Mouse (Mus musculus): ENCODE measurements around the gene Ak8. TPM values are rescaled to one million over a fixed set of nuclear protein-coding genes. Genes with fewer than 3 reads are reported as not detected.

Gene Ak8
- polyA plus RNA-seq, 1 experiment from 2014 or later, result 0.52 TPM

- H3K9ac ChIP-seq (ENCODE audit: low read depth, low read length), result no peak overlapping the region
- H3K27me3 ChIP-seq (ENCODE audit: control insufficient read depth, insufficient read depth, low read depth, low read length), result no peaks in the 10 kb centered on the region
- 71% methylated on average over 8 of the region's 8 CpGs for WGBS (ENCODE audit: insufficient replicate concordance)
- H3K36me3 ChIP-seq (ENCODE audit: control insufficient read depth, insufficient read depth), result no peaks in the 10 kb centered on the region
- no peak for ATAC-seq (ENCODE audit: low read depth)
- no peaks in the 10 kb centered on the region for H3K9me3 ChIP-seq (replicated peaks; ENCODE audit: control insufficient read depth, low read length)
- H3K4me2 ChIP-seq (ENCODE audit: low read depth, low read length), result no peak overlapping the region
- H3K4me3 ChIP-seq (ENCODE audit: low read depth, low read length), result no peak overlapping the region
- no peak overlapping the region for H3K27ac ChIP-seq (ENCODE audit: low read length)
- no peaks in the 10 kb centered on the region for H3K4me1 ChIP-seq (ENCODE audit: control insufficient read depth, low read depth, low read length)
Measured at GRCm38 (mm10) chr2:28713036-28713435, 13.1 kb downstream of the Ak8 start.

DNA sequence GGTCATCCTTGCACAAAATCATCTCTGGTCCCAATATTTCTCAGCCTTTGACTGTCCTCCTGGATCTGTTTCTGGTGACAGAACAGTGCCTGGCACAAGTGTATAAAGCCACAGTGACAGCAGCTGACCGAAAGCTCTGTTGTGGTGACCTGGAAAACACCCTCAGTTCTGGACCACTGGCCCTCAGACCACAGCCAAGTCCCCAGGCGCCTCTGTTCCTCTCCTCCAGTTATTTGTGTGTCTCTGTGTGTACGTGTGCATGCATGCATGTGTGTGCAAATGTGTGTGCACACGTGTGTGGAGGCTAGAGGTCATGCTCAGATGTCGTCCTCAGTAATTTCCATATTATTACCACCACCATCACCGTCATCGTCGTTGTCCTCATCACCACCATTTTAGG is 22.5 kb downstream of the Ak8 start:
- Histone ChIP-seq H3K9me3 (replicated peaks; ENCODE audit: control insufficient read depth, low read length) (no peaks in the 10 kb centered on the region), H3K27me3 (ENCODE audit: control insufficient read depth, insufficient read depth, low read depth, low read length) (no peaks in the 10 kb centered on the region), H3K36me3 (ENCODE audit: control insufficient read depth, insufficient read depth) (no peaks in the 10 kb centered on the region), H3K9ac (ENCODE audit: low read depth, low read length) (no peak overlapping the region), H3K4me2 (ENCODE audit: low read depth, low read length) (no peak overlapping the region), H3K27ac (ENCODE audit: low read length) (no peak overlapping the region), H3K4me1 (ENCODE audit: control insufficient read depth, low read depth, low read length) (no peaks in the 10 kb centered on the region), H3K4me3 (ENCODE audit: low read depth, low read length) (no peak overlapping the region)
- 68% methylated on average over 8 of the region's 8 CpGs for WGBS (ENCODE audit: insufficient replicate concordance)
- ATAC-seq (ENCODE audit: low read depth), result no peak

DNA sequence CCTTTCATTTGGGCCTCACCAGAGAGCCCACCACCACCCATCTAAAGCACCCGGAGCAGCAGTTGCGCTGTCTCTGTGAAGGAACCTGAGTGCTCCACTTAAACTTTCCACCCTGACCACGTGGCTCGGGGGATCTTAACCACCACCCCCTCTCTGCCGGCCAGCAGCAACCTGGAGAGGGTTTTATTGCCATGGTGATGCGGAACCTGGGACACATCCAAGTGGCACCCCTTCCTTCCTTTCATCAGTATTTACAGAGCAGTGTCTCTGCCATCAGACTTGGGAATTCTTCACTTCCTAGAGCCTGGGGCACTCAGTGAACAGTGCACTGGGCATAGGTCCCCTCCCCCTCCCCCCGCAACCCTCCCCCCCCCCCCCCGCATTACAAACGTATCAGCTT is 23.9 kb downstream of the Ak8 start:
- H3K4me2 ChIP-seq (ENCODE audit: low read depth, low read length), result no peak overlapping the region
- no peaks in the 10 kb centered on the region for H3K27me3 ChIP-seq (ENCODE audit: control insufficient read depth, insufficient read depth, low read depth, low read length)
- no peaks in the 10 kb centered on the region for H3K4me1 ChIP-seq (ENCODE audit: control insufficient read depth, low read depth, low read length)
- H3K36me3 ChIP-seq (ENCODE audit: control insufficient read depth, insufficient read depth), result no peaks in the 10 kb centered on the region
- no peak for ATAC-seq (ENCODE audit: low read depth)
- H3K4me3 ChIP-seq (ENCODE audit: low read depth, low read length), result no peak overlapping the region
- no peak overlapping the region for H3K27ac ChIP-seq (ENCODE audit: low read length)
- H3K9ac ChIP-seq (ENCODE audit: low read depth, low read length), result no peak overlapping the region
- no peaks in the 10 kb centered on the region for H3K9me3 ChIP-seq (replicated peaks; ENCODE audit: control insufficient read depth, low read length)
- WGBS (ENCODE audit: insufficient replicate concordance), result 45% methylated on average over 9 of the region's 9 CpGs

GRCm38 (mm10) chr2:28727786-28728404 is 27.9 kb downstream of the Ak8 start:
- Histone ChIP-seq H3K4me1 (ENCODE audit: control insufficient read depth, low read depth, low read length) (no peaks in the 10 kb centered on the region), H3K27ac (ENCODE audit: low read length) (no peak overlapping the region), H3K4me3 (ENCODE audit: low read depth, low read length) (no peak overlapping the region), H3K36me3 (ENCODE audit: control insufficient read depth, insufficient read depth) (no peaks in the 10 kb centered on the region), H3K4me2 (ENCODE audit: low read depth, low read length) (no peak overlapping the region), H3K9me3 (replicated peaks; ENCODE audit: control insufficient read depth, low read length) (no peaks in the 10 kb centered on the region), H3K9ac (ENCODE audit: low read depth, low read length) (no peak overlapping the region), H3K27me3 (ENCODE audit: control insufficient read depth, insufficient read depth, low read depth, low read length) (no peaks in the 10 kb centered on the region)
- 48% methylated on average over 16 of the region's 16 CpGs for WGBS (ENCODE audit: insufficient replicate concordance)
- no peak for ATAC-seq (ENCODE audit: low read depth)

- H3K36me3 ChIP-seq (ENCODE audit: control insufficient read depth, insufficient read depth), result no peaks in the 10 kb centered on the region
- H3K9me3 ChIP-seq (replicated peaks; ENCODE audit: control insufficient read depth, low read length), result no peaks in the 10 kb centered on the region
- no peaks in the 10 kb centered on the region for H3K27me3 ChIP-seq (ENCODE audit: control insufficient read depth, insufficient read depth, low read depth, low read length)
- H3K4me1 ChIP-seq (ENCODE audit: control insufficient read depth, low read depth, low read length), result no peaks in the 10 kb centered on the region
- H3K9ac ChIP-seq (ENCODE audit: low read depth, low read length), result no peak overlapping the region
- H3K4me2 ChIP-seq (ENCODE audit: low read depth, low read length), result no peak overlapping the region
- no peak overlapping the region for H3K27ac ChIP-seq (ENCODE audit: low read length)
- no peak for ATAC-seq (ENCODE audit: low read depth)
- H3K4me3 ChIP-seq (ENCODE audit: low read depth, low read length), result no peak overlapping the region
Measured at GRCm38 (mm10) chr2:28730676-28731075, 30.7 kb downstream of the Ak8 start.

DNA sequence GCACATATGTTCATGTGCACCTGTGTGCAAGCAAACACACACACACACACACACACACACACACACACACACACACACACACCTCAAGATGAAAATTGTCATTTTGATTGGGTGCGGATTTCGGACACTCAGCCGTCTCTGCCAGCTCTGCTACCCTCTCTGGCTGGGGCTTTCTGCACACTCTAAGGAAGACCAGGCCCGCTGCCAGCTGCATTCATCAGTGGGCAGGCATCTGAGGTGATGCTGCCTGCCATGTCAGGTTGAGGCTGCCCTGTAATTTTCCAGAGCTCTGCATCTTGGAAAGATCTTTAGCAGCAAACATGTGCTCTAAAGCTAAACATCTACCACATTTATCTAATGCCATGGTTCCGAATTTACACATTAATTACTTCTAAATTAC is 37.1 kb downstream of the Ak8 start:
- Histone ChIP-seq H3K4me3 (ENCODE audit: low read depth, low read length) (no peak overlapping the region), H3K9ac (ENCODE audit: low read depth, low read length) (no peak overlapping the region), H3K27me3 (ENCODE audit: control insufficient read depth, insufficient read depth, low read depth, low read length) (no peaks in the 10 kb centered on the region), H3K4me1 (ENCODE audit: control insufficient read depth, low read depth, low read length) (no peaks in the 10 kb centered on the region), H3K9me3 (replicated peaks; ENCODE audit: control insufficient read depth, low read length) (no peaks in the 10 kb centered on the region), H3K27ac (ENCODE audit: low read length) (no peak overlapping the region), H3K36me3 (ENCODE audit: control insufficient read depth, insufficient read depth) (no peaks in the 10 kb centered on the region), H3K4me2 (ENCODE audit: low read depth, low read length) (no peak overlapping the region)
- 73% methylated on average over 5 of the region's 5 CpGs for WGBS (ENCODE audit: insufficient replicate concordance)
- no peak for ATAC-seq (ENCODE audit: low read depth)

- 51% methylated on average over 5 of the region's 5 CpGs for WGBS (ENCODE audit: insufficient replicate concordance)
- no peaks in the 10 kb centered on the region for H3K36me3 ChIP-seq (ENCODE audit: control insufficient read depth, insufficient read depth)
- H3K9ac ChIP-seq (ENCODE audit: low read depth, low read length), result no peak overlapping the region
- no peak overlapping the region for H3K27ac ChIP-seq (ENCODE audit: low read length)
- no peak for ATAC-seq (ENCODE audit: low read depth)
- no peaks in the 10 kb centered on the region for H3K4me1 ChIP-seq (ENCODE audit: control insufficient read depth, low read depth, low read length)
- no peak overlapping the region for H3K4me2 ChIP-seq (ENCODE audit: low read depth, low read length)
- H3K27me3 ChIP-seq (ENCODE audit: control insufficient read depth, insufficient read depth, low read depth, low read length), result no peaks in the 10 kb centered on the region
- no peaks in the 10 kb centered on the region for H3K9me3 ChIP-seq (replicated peaks; ENCODE audit: control insufficient read depth, low read length)
- no peak overlapping the region for H3K4me3 ChIP-seq (ENCODE audit: low read depth, low read length)
Measured at GRCm38 (mm10) chr2:28740159-28740558, 40.2 kb downstream of the Ak8 start.

- no peaks in the 10 kb centered on the region for H3K36me3 ChIP-seq (ENCODE audit: control insufficient read depth, insufficient read depth)
- ATAC-seq (ENCODE audit: low read depth), result no peak
- H3K27ac ChIP-seq (ENCODE audit: low read length), result no peak overlapping the region
- WGBS (ENCODE audit: insufficient replicate concordance), result 62% methylated on average over 8 of the region's 8 CpGs
- H3K9ac ChIP-seq (ENCODE audit: low read depth, low read length), result no peak overlapping the region
- H3K4me3 ChIP-seq (ENCODE audit: low read depth, low read length), result no peak overlapping the region
- no peaks in the 10 kb centered on the region for H3K4me1 ChIP-seq (ENCODE audit: control insufficient read depth, low read depth, low read length)
- H3K4me2 ChIP-seq (ENCODE audit: low read depth, low read length), result no peak overlapping the region
- H3K9me3 ChIP-seq (replicated peaks; ENCODE audit: control insufficient read depth, low read length), result no peaks in the 10 kb centered on the region
- no peaks in the 10 kb centered on the region for H3K27me3 ChIP-seq (ENCODE audit: control insufficient read depth, insufficient read depth, low read depth, low read length)
Measured at GRCm38 (mm10) chr2:28742701-28743100, 42.7 kb downstream of the Ak8 start.

GRCm38 (mm10) chr2:28746682-28747332 is 46.8 kb downstream of the Ak8 start:
- Histone ChIP-seq H3K27ac (ENCODE audit: low read length) (no peak overlapping the region), H3K4me2 (ENCODE audit: low read depth, low read length) (no peak overlapping the region), H3K4me3 (ENCODE audit: low read depth, low read length) (no peak overlapping the region), H3K27me3 (ENCODE audit: control insufficient read depth, insufficient read depth, low read depth, low read length) (peaks cover 25% of the 10 kb centered on the region), H3K9me3 (replicated peaks; ENCODE audit: control insufficient read depth, low read length) (no peaks in the 10 kb centered on the region), H3K36me3 (ENCODE audit: control insufficient read depth, insufficient read depth) (no peaks in the 10 kb centered on the region), H3K4me1 (ENCODE audit: control insufficient read depth, low read depth, low read length) (no peaks in the 10 kb centered on the region), H3K9ac (ENCODE audit: low read depth, low read length) (no peak overlapping the region)
- 56% methylated on average over 15 of the region's 15 CpGs for WGBS (ENCODE audit: insufficient replicate concordance)
- ATAC-seq (ENCODE audit: low read depth), result no peak

All from liver, embryonic 16.5 days (tissue).